Mouse (Mus musculus): Measurements from ENCODE around the gene Klhl22.

DNA sequence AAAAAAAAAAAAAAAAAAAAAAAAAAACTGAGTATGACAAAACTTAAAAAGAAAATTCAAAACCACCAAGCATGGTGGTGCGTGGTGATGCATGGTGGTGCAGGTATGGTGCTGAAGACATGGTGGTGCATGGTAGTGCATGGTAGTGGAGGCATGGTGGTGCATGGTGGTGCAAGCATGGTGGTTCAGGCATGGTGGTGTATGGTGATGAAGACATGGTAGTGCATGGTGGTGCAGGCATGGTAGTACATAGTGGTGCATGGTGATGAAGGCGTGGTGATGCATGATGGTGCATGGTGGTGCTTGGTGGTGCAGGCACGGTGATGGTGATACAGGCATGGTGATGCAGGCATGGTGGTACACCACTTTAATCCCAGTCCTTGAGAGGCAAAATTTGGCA, 35.0 kb upstream of the Klhl22 start:
- TF ChIP-seq POLR2A (IDR thresholded peaks at IDR 0.05; ENCODE audit: borderline replicate concordance, low read depth, low read length) (no peak), CTCF (IDR thresholded peaks at IDR 0.05; ENCODE audit: low read depth, low read length) (no peak)

All from bone marrow macrophage, adult 2 months (primary cell).